Mouse (Mus musculus) lung, adult 2 months (tissue): ENCODE data around the gene Eme2. TPM values are rescaled to one million over a fixed set of nuclear protein-coding genes. Genes with fewer than 3 reads are reported as not detected.

Experiments used
- DNase-seq: peaks from one replicate; pipeline ENCODE4 v3.0.0; 2022
- H3K4me1 ChIP-seq: fragments of 200-500 bp; 2 replicates; pipeline ENCODE4 v1.6.1; 2011; ENCODE audit warnings: low read length; ENCODE audit not compliant: control insufficient read depth, insufficient read depth
- H3K4me3 ChIP-seq: fragments of 200-500 bp; replicated peaks from 2 replicates; pipeline ENCODE3; 2011; ENCODE audit warnings: low read depth, mild to moderate bottlenecking, control low read depth, low read length; ENCODE audit errors: extremely low read depth
- CTCF ChIP-seq: fragments of 200-500 bp; IDR thresholded peaks from 2 replicates; pipeline ENCODE4 v1.5.1; 2011; ENCODE audit warnings: mild to moderate bottlenecking, low read length, control low read depth; ENCODE audit not compliant: insufficient read depth
- POLR2A ChIP-seq: fragments of 200-500 bp; IDR thresholded peaks from 2 replicates; pipeline ENCODE4 v1.6.1; 2011; ENCODE audit warnings: low read depth, mild to moderate bottlenecking, control low read depth, low read length, borderline replicate concordance; ENCODE audit errors: extremely low read depth
- WGBS: fragments of 180-500 bp; shearing (Covaris S2); methylation state at CpG from one replicate; pipeline ENCODE4 v1.1.7; 2018; 5-methylcytosine and 5-hydroxymethylcytosine counted together
- polyA plus RNA-seq: library from polyadenylated mRNA; depleted of rRNA; stranded (reverse); fragments of >200 nt; gene quantifications from 2 replicates; pipeline ENCODE4 v1.2.3, GENCODE M21; 2012; rRNA removed

Eme2 gene
- polyA plus RNA-seq, 1 experiment: 48.0 TPM

- WGBS: 61% methylated on average over 9 of the region's 9 CpGs
- DNase-seq: no peak
- Histone ChIP-seq H3K4me1 (peaks cover 2% of the 10 kb centered on the region; the same call in 1 of the 2 replicates), H3K4me3 (no peak overlapping the region)
- TF ChIP-seq POLR2A: no peak
- no peak for TF ChIP-seq CTCF
These were observed 50.4 kb downstream of the Eme2 start for GRCm38 (mm10) chr17:24844525-24844924.

- 54% methylated on average over 2 of the region's 2 CpGs for WGBS
- Histone ChIP-seq H3K4me3 (no peak overlapping the region), H3K4me1 (no peaks in the 10 kb centered on the region)
- DNase-seq: no peak
- TF ChIP-seq CTCF (peak; percentile 20; the same call in 1 of the 2 replicates), POLR2A (no peak)
These were observed 52.3 kb downstream of the Eme2 start for GRCm38 (mm10) chr17:24842631-24843030.

GRCm38 (mm10) chr17:24841133-24841532 is 53.8 kb downstream of the Eme2 start:
- peak; percentile 53; the same call in 1 of the 2 replicates for TF ChIP-seq CTCF
- TF ChIP-seq POLR2A: no peak
- Histone ChIP-seq H3K4me3 (no peak overlapping the region), H3K4me1 (no peaks in the 10 kb centered on the region)
- peak; percentile 28 for DNase-seq
- 43% methylated on average over 4 of the region's 4 CpGs for WGBS

- no peak for DNase-seq
- TF ChIP-seq CTCF (no peak), POLR2A (no peak)
- Histone ChIP-seq H3K4me1 (no peaks in the 10 kb centered on the region), H3K4me3 (no peak overlapping the region)
- 48% methylated on average over 5 of the region's 5 CpGs for WGBS
These were observed 54.5 kb downstream of the Eme2 start for GRCm38 (mm10) chr17:24840341-24840740.

- H3K4me1 ChIP-seq: no peaks in the 10 kb centered on the region
- no peak within 1 kb of the TSS for H3K4me3 ChIP-seq
- 57% methylated on average over 8 of the region's 8 CpGs for WGBS
- DNase-seq: no peak
- TF ChIP-seq CTCF (no peak), POLR2A (no peak)
These were observed 55.0 kb downstream of the Eme2 start, which contains the start of gene Hagh for GRCm38 (mm10) chr17:24839842-24840241. Gene Hagh, plus strand, starts transcription at chr17:24840143.

Other genes starting within 250 kb of the Eme2 start
- gene Slc9a3r2, start 244.8 kb downstream of the Eme2 start, polyA plus RNA-seq: 507 and 712 TPM in 2 replicates
- gene Npw, start 236.6 kb downstream of the Eme2 start, polyA plus RNA-seq: 77.9 and 131 TPM in 2 replicates
- 89.7 and 89.8 TPM in 2 replicates for gene Zfp598, start 225.4 kb downstream of the Eme2 start, polyA plus RNA-seq
- gene Syngr3, start 205.1 kb downstream of the Eme2 start, polyA plus RNA-seq: 0.46 and 0.62 TPM in 2 replicates
- 13.7 and 20.3 TPM in 2 replicates for gene Gfer, start 198.9 kb downstream of the Eme2 start, polyA plus RNA-seq
- 13.2 and 14.2 TPM in 2 replicates for gene Noxo1, start 198.9 kb downstream of the Eme2 start, polyA plus RNA-seq
- 45.4 and 60.7 TPM in 2 replicates for gene Tbl3, start 187.4 kb downstream of the Eme2 start, polyA plus RNA-seq
- gene Rnf151, start 177.0 kb downstream of the Eme2 start, polyA plus RNA-seq: 0.29 and 0.57 TPM in 2 replicates
- 1,603 and 2,135 TPM in 2 replicates for gene Rps2, start 177.0 kb downstream of the Eme2 start, polyA plus RNA-seq
- 174 and 218 TPM in 2 replicates for gene Ndufb10, start 170.6 kb downstream of the Eme2 start, polyA plus RNA-seq
- gene Rpl3l, start 167.3 kb downstream of the Eme2 start, polyA plus RNA-seq: 0.26 and 6.4 TPM in 2 replicates
- 84.4 and 103 TPM in 2 replicates for gene Msrb1, start 158.4 kb downstream of the Eme2 start, polyA plus RNA-seq
- gene Hs3st6, start 142.1 kb downstream of the Eme2 start, polyA plus RNA-seq: 6.4 and 8.9 TPM in 2 replicates
- not detected in 2 replicates for gene Meiob, start 90.8 kb downstream of the Eme2 start, polyA plus RNA-seq
- 56.1 and 83.4 TPM in 2 replicates for gene Hagh, start 54.9 kb downstream of the Eme2 start, polyA plus RNA-seq
- gene Fahd1, start 44.7 kb downstream of the Eme2 start, polyA plus RNA-seq: 6.4 and 7.8 TPM in 2 replicates
- 3.0 and 3.9 TPM in 2 replicates for gene Igfals, start 29.1 kb downstream of the Eme2 start, polyA plus RNA-seq
- 23.6 and 36.7 TPM in 2 replicates for gene Nubp2, start 8.7 kb downstream of the Eme2 start, polyA plus RNA-seq
- gene Spsb3, start 8.4 kb downstream of the Eme2 start, polyA plus RNA-seq: 76.4 and 85.4 TPM in 2 replicates
- gene Mrps34, start within 50 bp of the Eme2 start, polyA plus RNA-seq: 100 and 115 TPM in 2 replicates
- gene Nme3, start 1.4 kb upstream of the Eme2 start, polyA plus RNA-seq: 55.8 and 69.4 TPM in 2 replicates
- gene Mapk8ip3, start 41.9 kb upstream of the Eme2 start, polyA plus RNA-seq: 110 and 119 TPM in 2 replicates
- 6.1 and 10.2 TPM in 2 replicates for gene Jpt2, start 65.6 kb upstream of the Eme2 start, polyA plus RNA-seq
- gene Cramp1l, start 120.7 kb upstream of the Eme2 start, polyA plus RNA-seq: 16.4 and 18.0 TPM in 2 replicates
- 9.1 and 11.1 TPM in 2 replicates for gene Ift140, start 121.0 kb upstream of the Eme2 start, polyA plus RNA-seq
- 340 and 393 TPM in 2 replicates for gene Tmem204, start 188.5 kb upstream of the Eme2 start, polyA plus RNA-seq
- gene Telo2, start 220.9 kb upstream of the Eme2 start, polyA plus RNA-seq: 17.9 and 19.2 TPM in 2 replicates
- gene Ptx4, start 225.7 kb upstream of the Eme2 start, polyA plus RNA-seq: not detected in 2 replicates
- 35.3 and 44.6 TPM in 2 replicates for gene Clcn7, start 238.3 kb upstream of the Eme2 start, polyA plus RNA-seq